Mouse (Mus musculus) hematopoietic stem cell, adult 5-6 weeks (primary cell): ENCODE data around the gene Lsamp. TPM values are rescaled to one million over a fixed set of nuclear protein-coding genes. Genes with fewer than 3 reads are reported as not detected.

Source experiments
- ATAC-seq, 2 experiments: fragments of 125-278 bp in 1 of 2; replicated peaks in 1 of 2; 2 replicates each; pipeline ENCODE4 v1.8.0; 2016 to 2017; ENCODE audit warnings: inconsistent platforms in 2 of 2, mild to moderate bottlenecking in 2 of 2, moderate number of reproducible peaks in 2 of 2, low read depth in 1 of 2, moderate TSS enrichment in 1 of 2; ENCODE audit not compliant: low FRiP score in 2 of 2, poor library complexity in 2 of 2, severe bottlenecking in 2 of 2, insufficient read depth in 1 of 2, low TSS enrichment in 1 of 2
- total RNA-seq: library from RNA; stranded (forward); fragments of 172-1452, 232-1000 nt; gene quantifications from 2 replicates; pipeline ENCODE4 v1.2.3, GENCODE M21; 2017

The Lsamp gene
- total RNA-seq, 1 experiment from 2014 or later, result not detected

DNA sequence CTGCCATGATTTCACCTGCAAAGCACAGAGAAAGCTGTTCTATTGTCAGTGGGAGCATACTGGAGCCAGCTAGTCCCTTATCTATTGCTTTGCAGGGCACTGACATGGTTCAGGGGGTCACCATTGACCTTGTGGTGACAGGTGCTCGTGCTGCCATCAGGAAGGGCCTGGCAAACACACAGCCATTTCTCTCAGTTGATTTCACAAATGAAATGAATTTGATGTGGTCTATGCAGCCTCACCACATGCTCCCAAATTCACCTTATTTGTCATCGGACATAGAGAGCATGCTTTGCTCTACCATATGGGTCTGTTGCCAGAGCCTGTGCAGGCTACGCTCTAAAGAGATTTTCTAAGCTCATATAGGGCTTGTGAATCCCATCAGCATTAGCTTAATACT lies 450.1 kb downstream of the Lsamp start:
- ATAC-seq, result no peak

DNA sequence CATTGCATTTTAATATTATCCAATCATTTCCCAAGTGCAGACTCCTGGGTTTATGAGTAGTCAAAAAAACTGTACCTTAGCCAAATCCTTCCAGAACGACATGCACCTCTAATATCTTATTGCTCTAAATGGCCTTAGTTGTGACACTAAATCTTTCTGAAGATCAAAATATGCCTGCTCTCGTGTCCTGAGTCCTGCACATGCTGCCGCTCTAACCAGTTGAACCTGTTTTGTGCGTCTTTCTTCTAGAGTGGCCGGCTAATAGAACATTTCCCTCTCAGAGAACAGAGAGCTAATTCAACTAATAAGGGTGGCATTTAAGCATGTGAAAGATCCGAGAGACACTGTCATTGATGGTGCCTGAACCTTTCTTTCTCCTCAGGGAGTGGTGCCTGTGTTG lies 452.3 kb downstream of the Lsamp start:
- ATAC-seq, result no peak

DNA sequence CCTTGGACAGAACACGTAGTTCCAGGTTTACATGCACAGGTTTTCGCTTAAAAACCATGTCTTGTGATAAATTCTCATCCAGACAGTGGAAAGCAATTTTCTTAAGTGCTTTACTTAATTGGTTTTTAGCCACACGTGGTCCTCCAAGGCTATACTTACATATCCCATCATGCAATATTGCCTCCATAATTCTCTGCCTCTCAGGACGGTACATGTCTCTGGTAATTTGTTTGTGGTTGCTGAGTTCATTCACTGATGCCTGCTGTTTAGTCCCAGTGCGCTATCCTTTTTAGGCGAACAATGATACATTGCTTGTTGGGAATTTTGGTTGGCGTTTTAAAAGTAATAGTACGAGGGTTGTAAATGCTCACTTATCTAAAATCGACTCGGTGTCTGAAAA lies 453.7 kb downstream of the Lsamp start:
- ATAC-seq, result no peak

GRCm38 (mm10) chr16:40438876-40439275 lies 454.7 kb downstream of the Lsamp start:
- no peak for ATAC-seq

- no peak for ATAC-seq
These were observed 462.4 kb downstream of the Lsamp start for GRCm38 (mm10) chr16:40446587-40446986.

DNA sequence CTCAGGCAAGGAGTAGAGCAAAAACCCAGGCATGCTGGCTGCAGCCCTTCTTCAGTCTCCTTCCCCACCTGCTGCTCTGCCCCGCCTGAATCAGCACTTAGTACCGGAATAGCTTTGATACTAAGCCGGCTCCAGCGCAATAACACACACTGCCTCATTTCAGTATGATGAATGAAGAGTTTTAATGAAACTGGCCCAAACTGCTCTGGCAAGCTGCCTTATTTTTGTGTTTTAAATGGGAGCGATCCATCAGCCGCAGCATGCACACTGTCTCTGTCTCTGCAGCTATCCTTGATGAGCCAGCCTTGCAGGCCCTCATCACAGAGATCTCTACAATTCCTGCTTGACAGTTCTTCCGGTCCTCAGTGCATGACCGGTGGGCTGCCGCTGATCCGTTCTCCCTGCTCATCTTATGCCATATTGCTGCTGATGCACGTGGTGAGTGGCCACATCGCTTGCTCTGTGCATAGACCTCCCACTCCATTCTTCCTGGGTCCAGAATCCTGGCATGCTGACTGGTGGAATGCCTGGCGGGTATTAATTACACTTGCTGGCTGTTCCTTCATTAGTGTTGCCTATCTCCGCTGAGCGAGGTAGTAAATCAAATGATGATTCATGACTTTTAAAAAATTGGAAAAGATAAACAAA lies 479.4 kb downstream of the Lsamp start:
- ATAC-seq, result no peak

DNA sequence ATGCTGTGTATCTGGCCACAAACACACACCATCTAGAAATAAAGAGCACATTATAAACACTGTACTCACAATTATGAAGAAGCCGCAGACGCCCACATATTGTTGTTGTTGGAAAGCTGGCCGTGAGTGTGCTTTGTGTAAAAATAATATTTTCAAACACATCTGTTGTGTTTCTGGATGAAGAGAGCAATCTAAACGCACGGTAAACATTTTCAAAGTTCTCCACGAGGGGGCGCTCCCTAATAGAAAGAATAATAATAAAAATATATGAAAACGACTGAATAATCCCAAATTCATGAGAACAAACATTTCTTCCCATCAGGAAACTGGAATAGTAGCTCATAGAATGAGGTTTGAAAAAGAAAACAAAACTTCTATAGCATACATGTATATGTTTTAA lies 482.4 kb downstream of the Lsamp start:
- no peak for ATAC-seq

GRCm38 (mm10) chr16:40470946-40471345 lies 486.8 kb downstream of the Lsamp start:
- no peak for ATAC-seq

- no peak for ATAC-seq
These were observed 487.8 kb downstream of the Lsamp start for GRCm38 (mm10) chr16:40471967-40472366.

- ATAC-seq, result no peak
These were observed 507.4 kb downstream of the Lsamp start for GRCm38 (mm10) chr16:40491606-40492005.

DNA sequence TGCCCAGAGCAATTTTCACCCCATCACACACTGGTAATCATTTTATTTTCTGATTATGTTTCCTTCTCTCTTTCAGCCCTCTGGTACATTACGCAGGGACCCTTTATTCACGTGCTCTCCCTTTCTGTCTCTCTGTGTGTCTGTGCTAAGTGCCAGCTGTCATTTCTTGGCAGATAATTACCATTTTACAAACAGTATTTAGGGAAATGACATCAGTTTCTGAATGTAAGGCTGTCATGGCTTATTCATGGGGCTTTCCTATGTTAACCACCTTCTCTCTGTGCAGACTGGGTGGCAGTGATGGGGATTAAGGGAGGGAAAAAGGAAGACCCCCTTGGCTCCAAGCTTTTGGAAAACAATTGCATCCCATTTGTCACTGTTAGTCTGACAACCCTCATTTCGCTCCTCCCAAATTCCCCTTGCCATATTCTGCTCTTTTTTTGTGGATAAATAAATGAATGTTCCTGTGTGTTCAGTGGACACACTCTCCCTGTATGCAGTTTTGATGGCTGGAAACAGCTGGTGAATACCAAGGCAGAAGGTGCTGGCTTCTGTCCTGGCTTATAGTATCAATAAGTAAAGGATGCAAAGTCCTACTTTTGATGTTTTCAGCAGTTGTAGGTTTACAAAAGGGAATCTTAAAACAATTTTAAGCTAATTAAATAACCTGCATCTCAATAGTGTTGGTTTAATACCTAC lies 520.2 kb downstream of the Lsamp start:
- no peak for ATAC-seq

DNA sequence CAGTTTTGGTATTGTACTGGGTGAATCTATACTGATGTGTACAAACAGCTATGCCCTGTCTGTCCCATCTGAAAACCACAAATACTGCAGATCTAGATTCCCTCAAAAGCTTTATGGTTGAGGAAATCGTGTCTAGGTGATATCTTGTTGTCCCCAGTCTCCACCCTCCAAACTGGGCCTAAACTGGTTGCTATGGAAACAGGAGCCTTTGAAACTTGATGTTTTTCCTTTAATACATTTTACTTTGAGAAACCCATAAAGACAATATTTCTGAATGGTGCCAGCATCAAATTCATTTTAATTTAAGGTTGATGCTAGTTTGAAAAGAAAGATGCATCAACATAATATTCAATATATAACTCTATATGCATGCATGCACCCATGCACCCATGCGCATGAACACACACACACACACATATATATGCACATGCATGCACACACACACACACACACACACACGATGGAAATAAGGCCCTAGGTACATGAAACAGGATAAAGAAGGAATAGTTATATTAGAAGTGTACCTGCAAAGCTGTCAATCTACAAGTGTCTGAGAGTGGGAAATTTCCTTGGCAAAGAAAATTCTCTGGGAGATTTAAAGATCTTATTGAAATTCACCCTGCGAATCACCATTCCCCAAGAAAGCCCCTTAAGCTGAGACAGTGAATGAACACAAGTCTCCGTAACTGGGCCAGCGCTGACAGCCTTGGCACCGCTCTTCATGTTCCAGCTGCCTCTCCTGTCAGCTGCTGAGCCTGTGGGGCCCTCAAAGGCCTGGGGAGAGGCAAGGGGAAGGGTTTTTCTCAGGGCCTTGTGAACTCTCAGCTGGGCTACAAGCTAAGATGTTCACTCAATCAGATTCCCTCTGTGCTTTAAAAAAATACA lies 525.2 kb downstream of the Lsamp start:
- no peak for ATAC-seq

DNA sequence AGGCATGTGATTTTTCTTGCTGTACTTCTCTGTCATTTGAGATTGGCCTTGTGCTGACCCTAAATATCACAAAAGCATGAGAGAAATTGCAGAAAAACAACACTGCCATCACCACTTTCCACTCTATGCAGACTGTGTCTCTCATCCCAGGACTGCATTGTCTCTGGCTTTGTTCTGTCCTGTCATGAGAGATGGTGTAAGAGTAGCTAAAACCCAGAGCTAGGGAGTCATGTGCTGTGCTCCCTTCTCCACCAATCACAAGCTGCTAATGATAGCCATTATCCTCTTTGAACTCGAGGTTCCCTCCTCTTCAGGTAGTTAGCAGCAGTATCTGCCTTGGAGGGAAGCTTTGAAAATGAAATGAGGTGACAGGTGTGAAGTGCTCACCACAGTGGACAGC lies 552.6 kb downstream of the Lsamp start:
- no peak for ATAC-seq

GRCm38 (mm10) chr16:40549663-40550062 lies 565.5 kb downstream of the Lsamp start:
- ATAC-seq, result no peak

DNA sequence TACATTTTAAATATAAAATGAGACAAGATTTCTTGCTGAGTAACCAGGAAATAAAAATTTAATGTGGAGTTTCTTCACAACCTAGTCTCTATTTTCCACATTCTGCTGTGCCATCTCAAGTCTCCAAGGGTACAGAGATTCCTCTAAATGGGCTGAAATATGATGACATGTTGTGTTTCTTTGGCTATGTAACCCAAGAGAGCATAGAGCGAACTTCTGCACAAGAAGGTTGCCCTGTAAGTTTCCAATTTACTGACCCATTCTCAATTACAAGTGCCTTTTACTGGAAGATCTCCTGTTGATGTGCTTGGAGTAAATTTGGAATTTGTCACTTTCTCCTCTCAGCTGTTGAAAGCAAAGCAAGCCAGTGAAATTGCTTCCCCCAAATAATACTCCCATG lies 571.4 kb downstream of the Lsamp start:
- ATAC-seq, result no peak

GRCm38 (mm10) chr16:40557680-40558249 lies 573.6 kb downstream of the Lsamp start:
- no peak for ATAC-seq

DNA sequence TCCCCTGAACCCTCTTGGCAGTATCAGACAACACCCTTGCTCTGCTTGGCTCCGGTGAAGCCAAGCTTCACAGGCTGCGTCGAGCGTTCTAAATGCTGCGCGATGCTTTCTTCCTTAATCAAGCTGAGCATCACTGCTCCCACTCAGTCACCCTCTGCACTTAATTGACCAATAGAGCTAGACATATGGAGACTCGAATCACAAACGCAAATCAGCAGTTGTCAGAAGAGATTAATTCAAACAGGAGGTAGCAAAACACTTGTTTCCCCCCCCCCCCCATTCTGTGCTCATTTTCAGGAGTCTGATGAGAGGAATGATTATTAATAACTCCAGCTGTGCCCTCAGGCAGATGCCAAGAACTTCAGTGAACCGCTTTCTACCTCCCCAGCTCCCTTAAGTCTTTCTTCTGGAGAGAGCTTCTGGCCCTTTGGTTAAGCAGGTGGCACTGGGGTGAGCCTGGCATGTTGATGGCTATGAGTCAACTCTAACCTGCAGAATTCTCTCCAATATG lies 583.3 kb downstream of the Lsamp start:
- ATAC-seq, result no peak
